Mouse (Mus musculus) layer of hippocampus, adult 9-10 months (tissue): ENCODE measurements at regions not wholly inside any gene's neighbourhood (a gene's known extent, or its start where the extent isn't known, plus 50 kb on each side); places are given as distances from the start of the nearest gene placed in this dataset.
"Not testable (repeated sequence)": the region's sequence is repeated elsewhere in the genome, so short reads cannot be mapped to it uniquely, and the experiment has no call there.

ENCODE experiments used
- DNase-seq: peaks from one replicate; pipeline ENCODE4 v3.0.0; 2022; ENCODE audit warnings: low spot score

GRCm38 (mm10) chr2:147989616-147990015, 57.2 kb downstream of the Foxa2 start:
- DNase-seq = no peak

GRCm38 (mm10) chr2:147988586-147988985, 58.2 kb downstream of the Foxa2 start:
- DNase-seq = no peak

- no peak for DNase-seq
These were observed 61.6 kb downstream of the Foxa2 start for GRCm38 (mm10) chr2:147985261-147985575.

- DNase-seq = peak; percentile 5
These were observed 62.1 kb downstream of the Foxa2 start for GRCm38 (mm10) chr2:147984547-147985260.

GRCm38 (mm10) chr2:147980929-147981479, 65.8 kb downstream of the Foxa2 start:
- no peak for DNase-seq

GRCm38 (mm10) chr2:147980408-147980807, 66.4 kb downstream of the Foxa2 start:
- DNase-seq = no peak

GRCm38 (mm10) chr2:147979660-147980364, 67.0 kb downstream of the Foxa2 start:
- no peak for DNase-seq

GRCm38 (mm10) chr2:147979001-147979400, 67.8 kb downstream of the Foxa2 start:
- no peak for DNase-seq

GRCm38 (mm10) chr2:147974776-147975175, 72.0 kb downstream of the Foxa2 start:
- no peak for DNase-seq

- DNase-seq = no peak
These were observed 78.1 kb downstream of the Foxa2 start for GRCm38 (mm10) chr2:147968671-147969070.

GRCm38 (mm10) chr2:147967829-147968529, 78.8 kb downstream of the Foxa2 start:
- no peak for DNase-seq

GRCm38 (mm10) chr2:147963284-147963683, 83.5 kb downstream of the Foxa2 start:
- not testable (repeated sequence) for DNase-seq

GRCm38 (mm10) chr2:147961633-147962032, 85.1 kb downstream of the Foxa2 start:
- DNase-seq = no peak

- no peak for DNase-seq
These were observed 92.6 kb downstream of the Foxa2 start for GRCm38 (mm10) chr2:147954183-147954582.

- DNase-seq = no peak
These were observed 95.5 kb downstream of the Foxa2 start for GRCm38 (mm10) chr2:147951233-147951632.

- no peak for DNase-seq
These were observed 102.4 kb downstream of the Foxa2 start for GRCm38 (mm10) chr2:147944171-147945040.

- no peak for DNase-seq
These were observed 104.2 kb downstream of the Foxa2 start for GRCm38 (mm10) chr2:147942591-147942990.

GRCm38 (mm10) chr2:147941319-147941718, 105.5 kb downstream of the Foxa2 start:
- DNase-seq = no peak

GRCm38 (mm10) chr2:147932494-147932893, 114.3 kb downstream of the Foxa2 start:
- no peak for DNase-seq

GRCm38 (mm10) chr2:147929031-147929711, 117.6 kb downstream of the Foxa2 start:
- DNase-seq = no peak
